Mouse (Mus musculus): ENCODE measurements around the gene Tbc1d8.

DNA sequence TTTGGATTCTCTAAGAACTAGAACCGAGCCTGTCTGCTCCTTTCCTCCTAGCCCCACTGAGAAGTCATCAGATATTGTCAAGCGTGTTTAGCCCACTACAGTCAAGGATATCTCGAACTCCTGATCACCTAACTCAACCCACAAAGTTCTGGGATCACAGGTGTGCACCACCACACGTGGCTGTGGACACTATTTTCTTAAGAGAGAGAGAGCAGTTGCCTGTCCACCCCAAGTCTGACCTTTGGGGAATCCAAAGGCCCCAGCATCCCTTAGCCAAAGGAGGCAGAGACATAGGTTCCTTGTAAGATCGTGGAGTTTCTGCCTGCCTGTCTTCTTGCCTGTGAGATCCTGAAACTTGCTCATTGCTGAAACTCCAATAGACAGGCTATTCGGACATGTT, 111.5 kb downstream of the Tbc1d8 start:
- TF ChIP-seq POLR2A (IDR thresholded peaks at IDR 0.05; ENCODE audit: insufficient read depth, low read depth, low read length) (no peak), CTCF (IDR thresholded peaks at IDR 0.05) (no peak), EP300 (IDR thresholded peaks at IDR 0.05; ENCODE audit: insufficient read depth, low read depth, low read length) (no peak)

All from heart, adult 2 months (tissue).